Mouse (Mus musculus) midbrain, embryonic 10.5 days (tissue): Measurements from ENCODE around the gene Col4a5. TPM values are rescaled to one million over a fixed set of nuclear protein-coding genes. Genes with fewer than 3 reads are reported as not detected.

Source experiments
- DNase-seq: peaks from one replicate; pipeline ENCODE4 v3.0.0-alpha.2; 2017; ENCODE audit warnings: low spot score
- H3K27ac ChIP-seq: fragments of 300-500 bp; sonication (generic); replicated peaks from 2 replicates; pipeline ENCODE4 v1.5.1; 2016; ENCODE audit warnings: mild to moderate bottlenecking
- H3K27me3 ChIP-seq: fragments of 300-500 bp; sonication (generic); 2 replicates; pipeline ENCODE4 v1.6.1; 2016; ENCODE audit warnings: low read depth, mild to moderate bottlenecking; ENCODE audit not compliant: poor library complexity, severe bottlenecking
- H3K36me3 ChIP-seq: fragments of 300-500 bp; sonication (generic); 2 replicates; pipeline ENCODE4 v1.6.1; 2016; ENCODE audit warnings: mild to moderate bottlenecking, moderate library complexity
- H3K4me1 ChIP-seq: fragments of 300-500 bp; sonication (generic); 2 replicates; pipeline ENCODE4 v1.6.1; 2016
- H3K4me3 ChIP-seq: fragments of 300-500 bp; sonication (generic); 2 replicates; pipeline ENCODE4 v1.5.1; 2016; ENCODE audit warnings: mild to moderate bottlenecking, moderate library complexity
- H3K9me3 ChIP-seq: fragments of 300-500 bp; sonication (generic); replicated peaks from 2 replicates; pipeline ENCODE4 v1.6.1; 2016; ENCODE audit warnings: mild to moderate bottlenecking
- WGBS: fragments of 180-500 bp; shearing (Covaris S2); methylation state at CpG from one replicate; pipeline ENCODE4 v1.1.7; 2016; 5-methylcytosine and 5-hydroxymethylcytosine counted together
- polyA plus RNA-seq: library from polyadenylated mRNA; unstranded; fragments of >200 nt; fragmentation: Nextera tagmentation; extraction: Ambion mirVana; gene quantifications from 2 replicates; pipeline ENCODE4 v1.2.1, GENCODE M21; 2016

Col4a5 gene
- polyA plus RNA-seq, 1 experiment from 2014 or later, result 9.6 TPM

DNA sequence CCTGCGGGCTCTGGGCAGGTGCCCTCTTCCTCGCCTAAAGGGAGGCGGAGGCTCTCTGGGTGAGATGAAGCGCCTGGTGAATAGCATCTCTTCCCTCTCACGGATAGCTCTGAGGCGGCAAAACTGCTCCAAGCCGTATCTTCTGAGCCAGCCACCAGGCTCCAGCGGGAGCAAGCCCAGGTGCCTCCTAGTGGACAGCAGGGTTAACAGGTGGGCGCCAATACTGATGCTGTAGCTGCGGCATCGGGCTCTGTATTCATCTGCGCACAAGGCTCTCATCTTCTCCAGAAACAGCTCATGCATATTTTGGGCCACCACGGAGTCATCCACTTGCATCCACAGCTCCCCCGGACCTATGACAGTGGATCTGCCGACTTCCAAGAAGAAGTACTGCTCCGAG is 248.8 kb downstream of the Col4a5 start:
- Histone ChIP-seq H3K9me3 (no peaks in the 10 kb centered on the region), H3K27ac (no peak overlapping the region), H3K4me3 (peak overlapping the region; percentile 57), H3K36me3 (no peaks in the 10 kb centered on the region), H3K4me1 (peaks cover 22% of the 10 kb centered on the region), H3K27me3 (peaks cover 100% of the 10 kb centered on the region)
- DNase-seq, result peak; percentile 33
- WGBS, result 19% methylated on average over 16 of the region's 16 CpGs

DNA sequence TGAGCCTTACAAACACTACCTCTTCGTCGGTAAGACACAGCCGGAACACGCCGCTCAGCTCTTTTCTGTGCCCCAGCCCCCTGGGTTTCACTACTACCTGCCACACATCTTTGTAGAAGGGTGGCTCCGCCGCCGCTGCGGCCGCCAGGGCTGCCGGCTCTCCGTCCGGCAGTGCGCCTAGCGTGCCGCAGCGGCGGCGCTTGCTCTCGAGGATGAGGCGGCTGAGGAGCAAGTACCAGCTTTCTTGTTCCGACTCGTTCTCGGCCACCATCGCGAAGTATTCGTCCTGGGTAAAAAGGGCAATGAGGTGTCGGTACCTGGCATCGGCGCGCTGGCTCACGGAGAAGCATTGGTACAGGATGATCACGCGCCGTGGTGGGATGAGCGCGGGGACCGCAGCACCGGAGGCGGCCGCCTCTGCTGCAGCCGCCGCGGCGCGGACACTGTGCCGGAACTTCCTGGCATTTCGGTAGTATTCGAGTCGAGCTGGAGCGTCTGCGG is 249.3 kb downstream of the Col4a5 start:
- no peaks in the 10 kb centered on the region for H3K9me3 ChIP-seq
- peak; percentile 51 for DNase-seq
- WGBS, result 18% methylated on average over 52 of the region's 52 CpGs
- peak overlapping the region; percentile 57 for H3K4me3 ChIP-seq
- no peaks in the 10 kb centered on the region for H3K36me3 ChIP-seq
- H3K27ac ChIP-seq, result no peak overlapping the region
- H3K27me3 ChIP-seq, result peaks cover 100% of the 10 kb centered on the region
- peaks cover 22% of the 10 kb centered on the region for H3K4me1 ChIP-seq

DNA sequence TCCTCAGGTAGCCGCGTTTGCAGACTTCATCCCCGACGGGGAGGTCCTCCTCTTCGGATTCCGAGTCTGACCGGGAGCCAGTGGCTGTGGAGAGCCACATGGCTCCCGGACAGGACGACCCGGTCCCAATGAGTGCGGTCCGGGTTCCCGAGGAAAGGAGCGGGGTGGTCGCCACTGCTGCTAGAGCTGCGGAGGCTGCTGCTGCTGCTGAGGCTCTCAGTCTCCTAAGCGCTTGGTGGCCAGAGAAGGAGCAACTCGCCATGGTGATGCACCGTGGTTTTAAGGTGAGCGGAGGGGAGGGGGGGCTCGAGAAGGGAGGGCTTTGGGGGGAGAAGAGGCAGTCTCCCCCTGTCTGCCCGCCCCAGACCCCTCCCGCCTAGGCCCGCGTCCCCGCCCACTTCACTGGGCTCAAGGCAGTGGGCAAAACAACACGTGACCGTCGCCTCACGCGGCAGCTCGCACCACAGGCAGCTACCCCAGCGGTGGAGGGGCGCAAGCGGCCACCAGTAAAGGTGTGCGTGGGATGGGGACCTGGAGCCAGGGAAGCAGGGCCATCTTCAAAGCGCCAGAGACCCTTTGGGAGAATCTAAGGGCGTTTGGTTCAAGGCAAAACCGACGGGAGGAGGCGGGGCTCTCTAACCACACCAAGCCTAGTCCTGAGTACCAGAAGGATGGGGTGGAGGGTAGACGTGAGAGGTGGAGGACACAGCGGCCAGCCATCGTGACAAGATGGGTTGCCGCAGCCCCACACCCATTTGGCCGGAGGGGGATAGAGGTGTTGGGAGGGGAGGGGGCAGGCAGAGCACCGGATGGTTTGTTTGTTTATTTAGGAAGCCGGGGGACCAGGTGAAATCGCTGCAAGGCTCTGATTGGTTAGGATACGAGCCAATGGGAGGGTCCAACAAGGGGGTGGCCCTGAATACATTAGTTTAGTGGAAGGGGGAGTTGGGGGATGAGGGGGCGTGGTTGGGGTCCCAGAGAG is 250.0 kb downstream of the Col4a5 start, which contains the start of gene Irs4:
Irs4 (minus strand) TSS at position 327 of the 982 bp plus-strand sequence.
- Histone ChIP-seq H3K4me1 (peaks cover 17% of the 10 kb centered on the region), H3K9me3 (no peaks in the 10 kb centered on the region), H3K27me3 (peaks cover 100% of the 10 kb centered on the region), H3K4me3 (peak within 1 kb of the TSS; percentile 57), H3K36me3 (no peaks in the 10 kb centered on the region), H3K27ac (no peak within 1 kb of the TSS)
- DNase-seq, result peak; percentile 63
- WGBS, result 23% methylated on average over 47 of the region's 51 CpGs

DNA sequence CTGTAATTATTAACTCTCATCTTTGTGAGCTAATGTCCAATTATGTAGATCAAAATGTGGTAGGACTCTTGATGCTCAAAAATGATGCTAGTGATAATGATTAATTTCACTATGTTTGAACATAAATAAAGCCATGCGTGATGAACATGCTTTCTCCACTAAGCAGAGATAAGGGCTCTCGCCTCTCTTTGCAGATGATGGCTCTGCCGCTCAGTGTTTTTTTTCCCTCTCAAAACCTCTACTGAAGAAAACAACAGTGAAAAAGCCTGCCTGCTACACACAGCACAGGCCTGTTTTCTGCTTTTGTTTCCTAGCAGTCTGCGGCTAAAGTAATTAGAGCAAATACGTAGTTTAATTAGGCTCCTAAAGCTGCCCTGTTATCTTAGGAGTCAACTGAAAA is 254.4 kb downstream of the Col4a5 start:
- WGBS, result 54% methylated on average over 5 of the region's 5 CpGs
- no peak for DNase-seq

More for the DNA sequence above, 254.4 kb downstream of the Col4a5 start:
- H3K27me3 ChIP-seq, result peaks cover 70% of the 10 kb centered on the region
- no peak overlapping the region for H3K4me3 ChIP-seq
- H3K36me3 ChIP-seq, result no peaks in the 10 kb centered on the region
- no peak overlapping the region for H3K27ac ChIP-seq
- no peaks in the 10 kb centered on the region for H3K9me3 ChIP-seq
- no peaks in the 10 kb centered on the region; the same call in 1 of the 2 replicates for H3K4me1 ChIP-seq

Other genes starting within 250 kb of the Col4a5 start
- gene Col4a6, start 1.3 kb upstream of the Col4a5 start, polyA plus RNA-seq, result 1.9 and 2.1 TPM in 2 replicates
- 1.0 and 1.5 TPM in 2 replicates for gene Irs4, start 249.9 kb downstream of the Col4a5 start, polyA plus RNA-seq